Mouse (Mus musculus) urinary bladder, postnatal 14 days (tissue): ENCODE measurements around the gene Mrps25.

Experiments
- DNase-seq: peaks from one replicate; pipeline ENCODE4 v3.0.0; 2021; ENCODE audit warnings: low spot score

Mrps25 gene

GRCm38 (mm10) chr6:92126861-92127468 is 56.9 kb downstream of the Mrps25 start:
- DNase-seq = no peak

DNA sequence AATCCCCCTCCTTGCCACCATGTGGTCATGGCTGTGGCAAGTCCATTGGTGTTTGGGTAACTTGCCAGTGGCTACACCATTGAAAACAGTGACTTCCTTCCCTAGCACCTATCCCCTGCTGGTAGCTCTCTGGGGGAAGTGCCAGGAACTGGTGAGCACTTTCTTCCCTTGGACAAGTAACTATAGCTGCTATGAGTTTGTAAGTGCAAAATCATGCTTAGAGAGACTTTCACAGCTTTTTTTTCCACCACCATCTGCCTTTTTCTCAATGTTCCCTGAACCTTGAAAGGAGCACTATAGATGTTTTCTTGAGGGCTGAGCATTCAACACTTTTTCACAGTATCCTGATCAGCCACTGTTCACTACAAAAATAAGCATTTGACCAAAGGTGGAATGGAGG is 59.3 kb downstream of the Mrps25 start:
- DNase-seq = no peak
